Mouse (Mus musculus) subcutaneous adipose tissue, adult 2 months (tissue): ENCODE measurements around the gene Speer4a. TPM values are rescaled to one million over a fixed set of nuclear protein-coding genes. Genes with fewer than 3 reads are reported as not detected.

Source experiments
- polyA plus RNA-seq: library from polyadenylated mRNA; depleted of rRNA; stranded (reverse); fragments of >200 nt; gene quantifications from 2 replicates; pipeline ENCODE4 v1.2.3, GENCODE M21; 2012; ENCODE audit warnings: low replicate concordance; rRNA removed

Gene Speer4a
- polyA plus RNA-seq: not detected in 2 replicates

DNA sequence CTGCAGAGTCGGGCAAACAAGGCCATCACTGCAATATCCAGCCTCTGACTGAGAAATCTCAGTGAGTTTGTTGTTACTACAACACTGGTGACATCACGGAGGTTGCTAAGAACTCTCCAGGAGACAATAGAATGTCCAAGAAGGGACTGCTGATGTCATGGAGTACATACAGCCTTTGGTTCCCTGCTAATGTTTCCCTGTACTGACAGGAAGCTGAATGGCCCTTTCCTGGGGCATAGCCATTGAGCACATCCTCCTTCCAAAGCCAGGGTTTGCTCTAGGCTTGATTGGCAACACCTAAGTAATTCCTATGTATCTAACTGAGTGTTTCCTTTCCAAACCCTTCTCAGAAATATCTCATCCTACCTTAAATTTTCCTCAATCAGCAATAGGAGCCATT is at the start of gene Speer4a:
Speer4a (minus strand) TSS at position 101 of the 400 bp plus-strand sequence.

DNA sequence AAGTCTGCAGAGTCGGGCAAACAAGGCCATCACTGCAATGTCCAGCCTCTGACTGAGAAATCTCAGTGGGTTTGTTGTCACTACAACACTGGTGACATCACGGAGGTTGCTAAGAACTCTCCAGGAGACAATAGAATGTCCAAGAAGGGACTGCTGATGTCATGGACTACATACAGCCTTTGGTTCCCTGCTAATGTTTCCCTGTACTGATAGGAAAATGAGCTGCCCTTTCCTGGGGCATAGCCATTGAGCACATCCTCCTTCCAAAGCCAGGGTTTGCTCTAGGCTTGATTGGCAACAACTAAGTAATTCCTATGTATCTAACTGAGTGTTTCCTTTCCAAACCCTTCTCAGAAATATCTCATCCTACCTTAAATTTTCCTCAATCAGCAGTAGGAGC is 19.1 kb upstream of the Speer4a start, which contains the start of gene Gm7347:
Gm7347 (minus strand) TSS at position 101 of the 400 bp plus-strand sequence.

DNA sequence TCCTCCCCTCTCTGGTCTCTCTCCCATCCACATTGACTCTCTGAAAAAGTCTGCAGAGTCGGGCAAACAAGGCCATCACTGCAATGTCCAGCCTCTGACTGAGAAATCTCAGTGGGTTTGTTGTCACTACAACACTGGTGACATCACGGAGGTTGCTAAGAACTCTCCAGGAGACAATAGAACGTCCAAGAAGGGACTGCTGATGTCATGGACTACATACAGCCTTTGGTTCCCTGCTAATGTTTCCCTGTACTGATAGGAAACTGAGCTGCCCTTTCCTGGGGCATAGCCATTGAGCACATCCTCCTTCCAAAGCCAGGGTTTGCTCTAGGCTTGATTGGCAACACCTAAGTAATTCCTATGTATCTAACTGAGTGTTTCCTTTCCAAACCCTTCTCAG is 16.5 kb downstream of the Speer4a start, which contains the start of gene Gm5862:
Gm5862 (minus strand) TSS at position 101 of the 400 bp plus-strand sequence.

DNA sequence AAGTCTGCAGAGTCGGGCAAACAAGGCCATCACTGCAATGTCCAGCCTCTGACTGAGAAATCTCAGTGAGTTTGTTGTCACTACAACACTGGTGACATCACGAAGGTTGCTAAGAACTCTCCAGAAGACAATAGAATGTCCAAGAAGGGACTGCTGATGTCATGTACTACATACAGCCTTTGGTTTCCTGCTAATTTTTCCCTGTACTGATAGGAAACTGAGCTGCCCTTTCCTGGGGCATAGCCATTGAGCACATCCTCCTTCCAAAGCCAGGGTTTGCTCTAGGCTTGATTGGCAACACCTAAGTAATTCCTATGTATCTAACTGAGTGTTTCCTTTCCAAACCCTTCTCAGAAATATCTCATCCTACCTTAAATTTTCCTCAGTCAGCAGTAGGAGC is 34.7 kb downstream of the Speer4a start, which contains the start of gene Gm1979:
Gm1979 (minus strand) TSS at position 101 of the 400 bp plus-strand sequence.

DNA sequence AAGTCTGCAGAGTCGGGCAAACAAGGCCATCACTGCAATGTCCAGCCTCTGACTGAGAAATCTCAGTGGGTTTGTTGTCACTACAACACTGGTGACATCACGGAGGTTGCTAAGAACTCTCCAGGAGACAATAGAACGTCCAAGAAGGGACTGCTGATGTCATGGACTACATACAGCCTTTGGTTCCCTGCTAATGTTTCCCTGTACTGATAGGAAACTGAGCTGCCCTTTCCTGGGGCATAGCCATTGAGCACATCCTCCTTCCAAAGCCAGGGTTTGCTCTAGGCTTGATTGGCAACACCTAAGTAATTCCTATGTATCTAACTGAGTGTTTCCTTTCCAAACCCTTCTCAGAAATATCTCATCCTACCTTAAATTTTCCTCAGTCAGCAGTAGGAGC is 50.8 kb downstream of the Speer4a start, which contains the start of gene Gm21698:
Gm21698 (minus strand) TSS at position 101 of the 400 bp plus-strand sequence.

Other genes with a start within 250 kb of the Speer4a start
- gene Gm21663, start 97.2 kb downstream of the Speer4a start, polyA plus RNA-seq: not detected in 2 replicates
- gene Gm21671, start 85.1 kb downstream of the Speer4a start, polyA plus RNA-seq: not detected in 2 replicates
- gene Gm21680, start 66.9 kb downstream of the Speer4a start, polyA plus RNA-seq: not detected in 2 replicates
- gene Gm21698, start 50.9 kb downstream of the Speer4a start, polyA plus RNA-seq: not detected in 2 replicates
- not detected in 2 replicates for gene Gm1979, start 34.8 kb downstream of the Speer4a start, polyA plus RNA-seq
- gene Gm5862, start 16.6 kb downstream of the Speer4a start, polyA plus RNA-seq: not detected in 2 replicates
- gene Gm7347, start 19.0 kb upstream of the Speer4a start, polyA plus RNA-seq: not detected in 2 replicates
- gene Gm10471, start 49.7 kb upstream of the Speer4a start, polyA plus RNA-seq: not detected in 2 replicates
- gene 5031410I06Rik, start 65.8 kb upstream of the Speer4a start, polyA plus RNA-seq: not detected in 2 replicates
- not detected in 2 replicates for gene Gm10220, start 81.9 kb upstream of the Speer4a start, polyA plus RNA-seq
- 0.04 TPM in 1 of 2 replicates, not detected in the other for gene Gm7361, start 218.1 kb upstream of the Speer4a start, polyA plus RNA-seq